Mouse (Mus musculus): ENCODE data around the gene Hist1h2bn. TPM values are rescaled to one million over a fixed set of nuclear protein-coding genes. Genes with fewer than 3 reads are reported as not detected.
"Not testable (repeated sequence)": the region's sequence is repeated elsewhere in the genome, so short reads cannot be mapped to it uniquely, and the experiment has no call there.

Hist1h2bn gene
- 1.1 TPM in 1 of 2 replicates, not detected in the other for polyA plus RNA-seq (2015; fragmentation: Nextera tagmentation; extraction: Ambion mirVana)

- WGBS, result under 1% methylated on average over 39 of the region's 50 CpGs
- ATAC-seq (ENCODE audit: low FRiP score, low read depth), result peak; percentile 97
- H3K4me2 ChIP-seq, result peak within 1 kb of the TSS; percentile 88
- H3K4me1 ChIP-seq (replicated peaks), result peaks cover 28% of the 10 kb centered on the region
- H3K4me3 ChIP-seq, result peak within 1 kb of the TSS; percentile 47
- H3K36me3 ChIP-seq, H3K9me3 ChIP-seq, H3K27me3 ChIP-seq: not testable (repeated sequence)
- peak within 1 kb of the TSS; percentile 60 for H3K9ac ChIP-seq
- peak within 1 kb of the TSS; percentile 94 for H3K27ac ChIP-seq (replicated peaks)
These were observed at the start of gene Hist1h2bn, which contains the start of gene Hist1h2ak for GRCm38 (mm10) chr13:21753524-21754285. Gene Hist1h2bn (plus strand): TSS chr13:21754123. Gene Hist1h2ak (minus strand): TSS chr13:21753827.

GRCm38 (mm10) chr13:21706669-21707068, 47.3 kb upstream of the Hist1h2bn start:
- 75% methylated on average over 4 of the region's 4 CpGs for WGBS
- ATAC-seq (ENCODE audit: low FRiP score, low read depth), result no peak
- H3K4me1 ChIP-seq (replicated peaks), result peaks cover 8% of the 10 kb centered on the region
- no peak overlapping the region for H3K4me2 ChIP-seq
- no peaks in the 10 kb centered on the region for H3K27me3 ChIP-seq
- no peaks in the 10 kb centered on the region for H3K9me3 ChIP-seq
- no peak overlapping the region for H3K9ac ChIP-seq
- no peak overlapping the region for H3K4me3 ChIP-seq
- H3K36me3 ChIP-seq, result no peaks in the 10 kb centered on the region
- H3K27ac ChIP-seq (replicated peaks), result no peak overlapping the region

- Histone ChIP-seq H3K4me1 (replicated peaks) (peaks cover 14% of the 10 kb centered on the region), H3K27me3 (no peaks in the 10 kb centered on the region), H3K4me2 (peak overlapping the region; percentile 91), H3K4me3 (peak overlapping the region; percentile 79), H3K27ac (replicated peaks) (peak overlapping the region; percentile 90), H3K9me3 (no peaks in the 10 kb centered on the region), H3K36me3 (no peaks in the 10 kb centered on the region), H3K9ac (peak overlapping the region; percentile 68)
- peak; percentile 84 for ATAC-seq (ENCODE audit: low FRiP score, low read depth)
- under 1% methylated on average over 32 of the region's 32 CpGs for WGBS
These were observed 43.8 kb upstream of the Hist1h2bn start for GRCm38 (mm10) chr13:21710031-21710711.

- Histone ChIP-seq H3K27me3 (no peaks in the 10 kb centered on the region), H3K9ac (peak overlapping the region; percentile 51), H3K4me3 (peak overlapping the region; percentile 79), H3K36me3 (no peaks in the 10 kb centered on the region), H3K4me1 (replicated peaks) (peaks cover 19% of the 10 kb centered on the region), H3K9me3 (no peaks in the 10 kb centered on the region), H3K4me2 (peak overlapping the region; percentile 91), H3K27ac (replicated peaks) (peak overlapping the region; percentile 62)
- ATAC-seq (ENCODE audit: low FRiP score, low read depth), result peak; percentile 87
- WGBS, result under 1% methylated on average over 22 of the region's 22 CpGs
These were observed 43.0 kb upstream of the Hist1h2bn start for GRCm38 (mm10) chr13:21710821-21711525.

- no peak overlapping the region for H3K27ac ChIP-seq (replicated peaks)
- WGBS, result 33% methylated on average over 4 of the region's 4 CpGs
- H3K4me3 ChIP-seq, result peak overlapping the region; percentile 79
- H3K4me1 ChIP-seq (replicated peaks), result peaks cover 20% of the 10 kb centered on the region
- no peaks in the 10 kb centered on the region for H3K36me3 ChIP-seq
- peak overlapping the region; percentile 51; the same call in 1 of the 2 replicates for H3K9ac ChIP-seq
- H3K9me3 ChIP-seq, result no peaks in the 10 kb centered on the region
- no peak for ATAC-seq (ENCODE audit: low FRiP score, low read depth)
- H3K4me2 ChIP-seq, result peak overlapping the region; percentile 91
- no peaks in the 10 kb centered on the region for H3K27me3 ChIP-seq
These were observed 42.2 kb upstream of the Hist1h2bn start for GRCm38 (mm10) chr13:21711698-21712097.

- whole genome bisulfite sequencing, result under 1% methylated on average over 7 of the region's 7 CpGs
- peak overlapping the region; percentile 42; the same call in 1 of the 2 replicates for H3K9ac ChIP-seq
These were observed 39.2 kb upstream of the Hist1h2bn start for GRCm38 (mm10) chr13:21714725-21715124.

GRCm38 (mm10) chr13:21715131-21715863, 38.6 kb upstream of the Hist1h2bn start:
- Histone ChIP-seq H3K27me3 (no peaks in the 10 kb centered on the region), H3K4me2 (peak overlapping the region; percentile 77), H3K36me3 (no peaks in the 10 kb centered on the region), H3K9ac (peak overlapping the region; percentile 42), H3K4me1 (replicated peaks) (peaks cover 36% of the 10 kb centered on the region), H3K9me3 (no peaks in the 10 kb centered on the region), H3K4me3 (peak overlapping the region; percentile 44), H3K27ac (replicated peaks) (peak overlapping the region; percentile 92)
- no peak for ATAC-seq (ENCODE audit: low FRiP score, low read depth)
- under 1% methylated on average over 22 of the region's 22 CpGs for WGBS

More at GRCm38 (mm10) chr13:21714725-21715124, 39.2 kb upstream of the Hist1h2bn start:
- ATAC-seq (ENCODE audit: low FRiP score, low read depth), result no peak
- H3K4me3 ChIP-seq, result peak overlapping the region; percentile 44
- peak overlapping the region; percentile 92; the same call in 1 of the 2 replicates for H3K27ac ChIP-seq (replicated peaks)
- no peaks in the 10 kb centered on the region for H3K36me3 ChIP-seq
- H3K4me2 ChIP-seq, result peak overlapping the region; percentile 77
- no peaks in the 10 kb centered on the region for H3K9me3 ChIP-seq
- no peaks in the 10 kb centered on the region for H3K27me3 ChIP-seq
- H3K4me1 ChIP-seq (replicated peaks), result peaks cover 36% of the 10 kb centered on the region

GRCm38 (mm10) chr13:21715864-21716539, 37.9 kb upstream of the Hist1h2bn start, which contains the start of the genes Hist1h2bl and Hist1h2ai:
Gene Hist1h2bl (minus strand): TSS chr13:21716143.
Gene Hist1h2ai (plus strand): TSS chr13:21716422.
- H3K9ac ChIP-seq, result peak within 1 kb of the TSS; percentile 59
- H3K36me3 ChIP-seq, H3K27me3 ChIP-seq, H3K9me3 ChIP-seq: not testable (repeated sequence)
- ATAC-seq (ENCODE audit: low FRiP score, low read depth), result peak; percentile 96
- under 1% methylated on average over 34 of the region's 50 CpGs for WGBS
- peak within 1 kb of the TSS; percentile 77 for H3K4me2 ChIP-seq
- H3K4me3 ChIP-seq, result peak within 1 kb of the TSS; percentile 44
- peak within 1 kb of the TSS; percentile 92 for H3K27ac ChIP-seq (replicated peaks)
- peaks cover 39% of the 10 kb centered on the region for H3K4me1 ChIP-seq (replicated peaks)

- not testable (repeated sequence) for H3K27me3 ChIP-seq; H3K9me3 ChIP-seq; H3K36me3 ChIP-seq; ATAC-seq (ENCODE audit: low FRiP score, low read depth)
- Histone ChIP-seq H3K4me3 (peak overlapping the region; percentile 44), H3K4me1 (replicated peaks) (peaks cover 35% of the 10 kb centered on the region), H3K27ac (replicated peaks) (peak overlapping the region; percentile 92), H3K9ac (peak overlapping the region; percentile 59), H3K4me2 (peak overlapping the region; percentile 77)
- WGBS, result 2% methylated on average over 11 of the region's 38 CpGs
These were observed 37.2 kb upstream of the Hist1h2bn start for GRCm38 (mm10) chr13:21716540-21717391.
